Mouse (Mus musculus): ENCODE data around the gene Srgap1. TPM values are rescaled to one million over a fixed set of nuclear protein-coding genes. Genes with fewer than 3 reads are reported as not detected.

Gene Srgap1
- polyA plus RNA-seq, 1 experiment from 2014 or later = 30.7 TPM

GRCm38 (mm10) chr10:122017063-122017462, 30.1 kb downstream of the Srgap1 start:
- no peak overlapping the region for H3K27ac ChIP-seq (replicated peaks)
- H3K4me2 ChIP-seq = no peak overlapping the region
- 0 out of 2 replicates have a peak, but pooled peaks cover 3% of the 10 kb centered on the region for H3K36me3 ChIP-seq
- no peaks in the 10 kb centered on the region for H3K27me3 ChIP-seq (replicated peaks)
- no peaks in the 10 kb centered on the region for H3K9me3 ChIP-seq (replicated peaks)
- no peak for ATAC-seq (ENCODE audit: low FRiP score)
- 73% methylated on average over 5 of the region's 5 CpGs for WGBS
- peaks cover 26% of the 10 kb centered on the region for H3K4me1 ChIP-seq
- no peak overlapping the region for H3K9ac ChIP-seq (replicated peaks)
- no peak overlapping the region for H3K4me3 ChIP-seq (replicated peaks)

DNA sequence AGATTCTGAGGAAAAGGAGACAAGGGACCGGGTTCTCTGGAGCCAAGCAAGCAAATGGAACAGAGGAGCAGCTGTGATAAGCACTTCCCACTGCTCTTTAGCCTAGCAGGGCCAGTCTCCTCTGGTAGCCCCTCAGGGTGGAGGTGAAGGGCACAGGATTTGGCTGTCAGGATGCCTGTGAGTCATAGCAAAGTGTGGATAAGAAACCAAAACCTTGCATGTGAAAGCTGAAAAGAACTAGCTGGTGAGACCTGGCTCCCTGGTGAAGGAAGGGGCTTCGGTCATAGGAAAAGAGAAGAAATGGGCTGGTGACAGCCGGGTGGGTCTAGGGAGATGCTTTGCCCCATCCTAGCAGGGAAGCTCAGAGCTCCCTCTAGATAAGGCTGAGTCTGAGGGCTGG, 30.5 kb downstream of the Srgap1 start:
- H3K36me3 ChIP-seq = no peaks in the 10 kb centered on the region
- no peak overlapping the region for H3K4me2 ChIP-seq
- no peak for ATAC-seq (ENCODE audit: low FRiP score)
- no peak overlapping the region for H3K27ac ChIP-seq (replicated peaks)
- no peak overlapping the region for H3K9ac ChIP-seq (replicated peaks)
- no peaks in the 10 kb centered on the region for H3K27me3 ChIP-seq (replicated peaks)
- no peaks in the 10 kb centered on the region for H3K9me3 ChIP-seq (replicated peaks)
- no peak overlapping the region for H3K4me3 ChIP-seq (replicated peaks)
- H3K4me1 ChIP-seq = peaks cover 23% of the 10 kb centered on the region
- WGBS = 92% methylated on average over 3 of the region's 3 CpGs

DNA sequence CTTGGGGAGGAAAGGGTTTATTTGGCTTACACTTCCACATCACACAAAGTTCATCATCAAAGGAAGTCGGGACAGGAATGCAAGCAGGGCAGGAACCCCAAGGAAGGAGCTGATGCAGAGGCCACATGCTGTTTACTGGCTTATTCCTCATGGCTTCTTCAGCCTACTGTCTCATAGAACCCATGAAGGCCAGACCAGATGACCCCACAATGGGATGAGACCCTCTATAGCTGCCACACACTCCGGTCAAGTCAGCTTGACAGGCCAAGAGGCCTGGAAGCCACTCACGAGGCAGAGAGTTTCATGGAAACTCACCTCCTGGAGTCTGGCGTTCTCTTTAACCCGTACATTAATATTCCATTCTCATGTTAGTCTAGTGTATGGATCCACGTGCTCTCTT, 34.8 kb downstream of the Srgap1 start:
- Histone ChIP-seq H3K27ac (replicated peaks) (no peak overlapping the region), H3K9me3 (replicated peaks) (no peaks in the 10 kb centered on the region), H3K9ac (replicated peaks) (no peak overlapping the region), H3K4me3 (replicated peaks) (no peak overlapping the region), H3K36me3 (no peaks in the 10 kb centered on the region), H3K27me3 (replicated peaks) (no peaks in the 10 kb centered on the region), H3K4me2 (no peak overlapping the region), H3K4me1 (peaks cover 17% of the 10 kb centered on the region)
- ATAC-seq (ENCODE audit: low FRiP score) = no peak
- WGBS = 87% methylated on average over 6 of the region's 6 CpGs

- no peak; the same call in 1 of the 2 replicates for ATAC-seq (ENCODE audit: low FRiP score)
- WGBS = 48% methylated on average over 12 of the region's 12 CpGs
- Histone ChIP-seq H3K4me2 (peak overlapping the region; percentile 1; the same call in 1 of the 2 replicates), H3K4me1 (peaks cover 35% of the 10 kb centered on the region), H3K27me3 (replicated peaks) (no peaks in the 10 kb centered on the region), H3K9me3 (replicated peaks) (no peaks in the 10 kb centered on the region), H3K27ac (replicated peaks) (peak overlapping the region; percentile 24), H3K4me3 (replicated peaks) (no peak overlapping the region), H3K36me3 (no peaks in the 10 kb centered on the region), H3K9ac (replicated peaks) (no peak overlapping the region)
These were observed 38.3 kb downstream of the Srgap1 start for GRCm38 (mm10) chr10:122008731-122009391.

GRCm38 (mm10) chr10:122008370-122008730, 38.8 kb downstream of the Srgap1 start:
- peak overlapping the region; percentile 24 for H3K27ac ChIP-seq (replicated peaks)
- H3K27me3 ChIP-seq (replicated peaks) = no peaks in the 10 kb centered on the region
- no peak overlapping the region for H3K4me3 ChIP-seq (replicated peaks)
- H3K4me1 ChIP-seq = peaks cover 35% of the 10 kb centered on the region
- H3K9me3 ChIP-seq (replicated peaks) = no peaks in the 10 kb centered on the region
- no peaks in the 10 kb centered on the region for H3K36me3 ChIP-seq
- ATAC-seq (ENCODE audit: low FRiP score) = no peak
- WGBS = 67% methylated on average over 2 of the region's 2 CpGs
- H3K4me2 ChIP-seq = no peak overlapping the region
- H3K9ac ChIP-seq (replicated peaks) = no peak overlapping the region

- WGBS = 41% methylated on average over 5 of the region's 5 CpGs
- H3K27ac ChIP-seq (replicated peaks) = 0 out of 2 replicates have a peak overlapping the region, but pooled peaks have one; percentile 23
- H3K9me3 ChIP-seq (replicated peaks) = 0 out of 2 replicates have a peak, but pooled peaks cover 3% of the 10 kb centered on the region
- no peak overlapping the region for H3K4me2 ChIP-seq
- ATAC-seq (ENCODE audit: low FRiP score) = no peak
- H3K36me3 ChIP-seq = no peaks in the 10 kb centered on the region
- H3K4me3 ChIP-seq (replicated peaks) = no peak overlapping the region
- H3K27me3 ChIP-seq (replicated peaks) = no peaks in the 10 kb centered on the region
- peaks cover 35% of the 10 kb centered on the region for H3K4me1 ChIP-seq
- H3K9ac ChIP-seq (replicated peaks) = no peak overlapping the region
These were observed 40.5 kb downstream of the Srgap1 start for GRCm38 (mm10) chr10:122006606-122007005.

GRCm38 (mm10) chr10:122006151-122006550, 41.0 kb downstream of the Srgap1 start:
- 74% methylated on average over 6 of the region's 6 CpGs for WGBS
- 0 out of 2 replicates have a peak, but pooled peaks cover 3% of the 10 kb centered on the region for H3K9me3 ChIP-seq (replicated peaks)
- no peaks in the 10 kb centered on the region for H3K27me3 ChIP-seq (replicated peaks)
- no peak for ATAC-seq (ENCODE audit: low FRiP score)
- 0 out of 2 replicates have a peak overlapping the region, but pooled peaks have one; percentile 23 for H3K27ac ChIP-seq (replicated peaks)
- peaks cover 35% of the 10 kb centered on the region for H3K4me1 ChIP-seq
- no peak overlapping the region for H3K4me2 ChIP-seq
- H3K9ac ChIP-seq (replicated peaks) = no peak overlapping the region
- no peaks in the 10 kb centered on the region for H3K36me3 ChIP-seq
- H3K4me3 ChIP-seq (replicated peaks) = no peak overlapping the region

GRCm38 (mm10) chr10:122005560-122005959, 41.6 kb downstream of the Srgap1 start:
- H3K27ac ChIP-seq (replicated peaks) = no peak overlapping the region
- no peak overlapping the region for H3K4me2 ChIP-seq
- H3K9me3 ChIP-seq (replicated peaks) = 0 out of 2 replicates have a peak, but pooled peaks cover 3% of the 10 kb centered on the region
- ATAC-seq (ENCODE audit: low FRiP score) = no peak
- no peak overlapping the region for H3K9ac ChIP-seq (replicated peaks)
- 53% methylated on average over 6 of the region's 6 CpGs for WGBS
- H3K4me3 ChIP-seq (replicated peaks) = no peak overlapping the region
- H3K4me1 ChIP-seq = peaks cover 35% of the 10 kb centered on the region
- H3K27me3 ChIP-seq (replicated peaks) = no peaks in the 10 kb centered on the region
- no peaks in the 10 kb centered on the region for H3K36me3 ChIP-seq

GRCm38 (mm10) chr10:122002930-122003329, 44.2 kb downstream of the Srgap1 start:
- H3K27ac ChIP-seq (replicated peaks) = no peak overlapping the region
- no peak overlapping the region for H3K9ac ChIP-seq (replicated peaks)
- no peak for ATAC-seq (ENCODE audit: low FRiP score)

GRCm38 (mm10) chr10:121998806-121999205, 48.3 kb downstream of the Srgap1 start:
- 57% methylated on average over 7 of the region's 7 CpGs for WGBS
- 0 out of 2 replicates have a peak, but pooled peaks cover 3% of the 10 kb centered on the region for H3K9me3 ChIP-seq (replicated peaks)

More at GRCm38 (mm10) chr10:122002930-122003329, 44.2 kb downstream of the Srgap1 start:
- Histone ChIP-seq H3K36me3 (no peaks in the 10 kb centered on the region), H3K9me3 (replicated peaks) (0 out of 2 replicates have a peak, but pooled peaks cover 3% of the 10 kb centered on the region), H3K4me1 (peaks cover 17% of the 10 kb centered on the region), H3K27me3 (replicated peaks) (no peaks in the 10 kb centered on the region), H3K4me2 (no peak overlapping the region), H3K4me3 (replicated peaks) (no peak overlapping the region)
- 80% methylated on average over 6 of the region's 6 CpGs for WGBS

GRCm38 (mm10) chr10:121996500-121996899, 50.6 kb downstream of the Srgap1 start:
- Histone ChIP-seq H3K36me3 (no peaks in the 10 kb centered on the region), H3K9ac (replicated peaks) (no peak overlapping the region; the same call in 1 of the 2 replicates), H3K4me1 (peaks cover 19% of the 10 kb centered on the region), H3K27me3 (replicated peaks) (no peaks in the 10 kb centered on the region), H3K27ac (replicated peaks) (peak overlapping the region; percentile 45), H3K4me2 (no peak overlapping the region), H3K9me3 (replicated peaks) (no peaks in the 10 kb centered on the region), H3K4me3 (replicated peaks) (no peak overlapping the region)
- ATAC-seq (ENCODE audit: low FRiP score) = no peak
- 9% methylated on average over 4 of the region's 4 CpGs for WGBS

More at GRCm38 (mm10) chr10:121998806-121999205, 48.3 kb downstream of the Srgap1 start:
- no peak for ATAC-seq (ENCODE audit: low FRiP score)
- Histone ChIP-seq H3K9ac (replicated peaks) (no peak overlapping the region), H3K27me3 (replicated peaks) (no peaks in the 10 kb centered on the region), H3K4me2 (no peak overlapping the region), H3K36me3 (no peaks in the 10 kb centered on the region), H3K27ac (replicated peaks) (no peak overlapping the region), H3K4me1 (peaks cover 18% of the 10 kb centered on the region), H3K4me3 (replicated peaks) (no peak overlapping the region)

- no peak overlapping the region for H3K4me3 ChIP-seq (replicated peaks)
- no peaks in the 10 kb centered on the region for H3K9me3 ChIP-seq (replicated peaks)
- no peak overlapping the region for H3K9ac ChIP-seq (replicated peaks)
- 44% methylated on average over 4 of the region's 4 CpGs for WGBS
- H3K4me2 ChIP-seq = no peak overlapping the region
- no peaks in the 10 kb centered on the region for H3K27me3 ChIP-seq (replicated peaks)
- peaks cover 19% of the 10 kb centered on the region for H3K4me1 ChIP-seq
- ATAC-seq (ENCODE audit: low FRiP score) = no peak
- H3K36me3 ChIP-seq = no peaks in the 10 kb centered on the region
- no peak overlapping the region for H3K27ac ChIP-seq (replicated peaks)
These were observed 51.7 kb downstream of the Srgap1 start for GRCm38 (mm10) chr10:121995448-121995847.
